Mouse (Mus musculus): Measurements from ENCODE around the gene Atf6.

Atf6 gene

DNA sequence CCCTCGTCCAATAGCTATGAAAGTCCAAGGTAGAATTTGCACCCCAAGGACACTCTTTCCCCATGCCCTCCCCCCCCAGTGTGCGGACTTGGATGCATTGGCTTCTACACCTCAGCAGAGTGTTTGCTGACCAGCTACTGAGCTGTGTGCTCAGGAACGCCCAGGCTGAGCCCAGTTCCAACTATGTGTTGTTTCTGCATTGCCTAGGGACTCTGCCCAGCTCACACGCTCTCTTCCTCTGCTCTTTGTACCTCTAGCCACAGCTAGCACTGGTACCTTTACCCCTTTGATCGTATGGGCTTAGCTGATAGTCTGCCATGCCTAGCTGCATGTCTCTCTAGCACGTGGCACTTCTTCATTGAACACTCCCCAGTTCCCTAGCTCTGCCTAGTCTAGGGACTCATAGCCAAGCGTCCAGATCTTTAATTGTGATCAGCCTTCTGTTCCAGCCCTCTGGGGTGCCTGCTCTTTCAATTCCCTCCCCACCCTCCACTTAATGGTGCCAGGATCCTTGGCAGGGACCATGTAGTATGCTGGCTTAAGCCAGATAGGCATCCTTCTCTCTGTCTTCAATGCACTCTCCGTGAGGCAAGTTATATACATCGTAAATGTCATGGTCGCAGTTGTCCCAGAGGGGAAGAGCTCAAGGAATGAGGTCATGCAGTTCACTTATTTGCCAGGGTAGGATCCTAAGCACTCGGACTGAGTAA is 210.9 kb downstream of the Atf6 start:
- no peak for DNase-seq

DNA sequence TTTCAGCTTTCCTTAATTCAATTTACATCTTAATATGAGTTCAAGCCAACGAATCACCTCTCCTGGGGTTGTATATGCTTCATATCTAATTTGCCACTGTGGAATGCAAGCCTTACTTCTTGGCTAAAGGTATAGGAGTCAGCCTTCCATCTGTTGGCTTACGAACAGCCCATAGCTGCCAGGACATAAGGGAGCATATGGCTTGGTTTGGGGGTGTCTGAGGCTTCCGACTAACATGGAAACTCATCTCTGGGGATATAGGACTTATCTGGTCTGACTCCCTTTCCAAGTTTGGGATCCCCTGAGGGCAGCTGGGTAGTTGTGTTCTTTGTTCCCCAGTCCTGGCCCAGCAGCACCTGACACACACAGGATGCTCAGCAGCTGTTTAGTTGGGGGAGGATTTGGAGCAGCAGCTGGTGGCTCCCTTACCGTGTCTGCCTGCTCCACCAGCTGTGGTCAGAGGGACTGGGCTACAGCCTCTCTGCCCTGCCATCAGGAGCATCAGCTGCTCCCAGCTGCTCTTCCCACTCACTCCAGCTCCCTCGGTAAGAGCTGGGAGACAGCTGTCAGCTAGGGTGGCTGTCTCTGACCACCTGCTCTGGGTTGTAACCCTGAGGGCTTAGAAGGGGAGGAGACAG is 212.2 kb downstream of the Atf6 start:
- no peak for DNase-seq
